Mouse (Mus musculus): ENCODE data around the gene Pglyrp1.

The Pglyrp1 gene

DNA sequence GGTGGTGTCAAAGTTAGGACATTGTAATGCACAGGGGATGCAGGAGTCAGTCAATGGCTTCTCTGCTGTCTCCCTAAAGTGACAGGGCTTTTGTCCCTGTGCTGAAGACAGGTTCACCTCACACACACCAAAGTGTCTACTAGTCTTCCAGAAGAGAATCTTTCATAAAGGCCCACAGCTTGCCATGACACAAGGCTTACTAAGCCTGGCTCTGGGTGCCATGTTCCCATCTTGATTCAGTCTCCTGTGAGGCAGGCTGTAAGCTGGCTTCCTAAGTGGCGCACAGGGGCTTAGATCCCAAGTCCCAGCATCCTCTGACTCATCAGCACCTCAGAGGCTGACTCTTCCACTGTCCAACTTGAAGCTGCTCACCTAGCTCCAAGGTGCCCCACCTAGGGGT is 15.8 kb downstream of the Pglyrp1 start:
- DNase-seq: no peak

DNA sequence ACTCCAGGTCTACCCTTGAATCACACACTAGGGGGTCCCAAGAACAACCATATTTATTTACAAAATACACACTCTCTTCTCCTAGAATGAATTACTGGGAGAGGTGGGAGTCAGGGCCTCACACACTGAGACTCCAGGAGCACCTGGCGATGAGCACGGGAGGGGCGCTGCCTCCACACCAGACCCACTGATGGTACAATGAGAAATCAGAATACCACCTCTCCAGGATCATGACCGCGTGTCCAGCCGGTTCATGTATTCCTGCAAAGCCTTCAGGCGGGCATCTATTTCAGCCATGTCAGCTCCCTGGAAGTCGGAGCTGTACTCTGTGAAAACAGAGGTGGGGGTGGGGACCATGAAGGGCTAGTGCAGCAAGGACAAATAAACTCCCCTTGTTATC is 19.7 kb downstream of the Pglyrp1 start:
- no peak for DNase-seq

- DNase-seq: peak; percentile 96 to 98
These were observed 20.9 kb downstream of the Pglyrp1 start for GRCm38 (mm10) chr7:18891872-18892599.

GRCm38 (mm10) chr7:18893009-18893408 is 21.9 kb downstream of the Pglyrp1 start:
- peak; percentile 26 to 44 for DNase-seq

- DNase-seq: peak; percentile 88 to 90
These were observed 22.7 kb downstream of the Pglyrp1 start for GRCm38 (mm10) chr7:18893651-18894430.

- DNase-seq: peak; percentile 77 to 82
These were observed 25.4 kb downstream of the Pglyrp1 start for GRCm38 (mm10) chr7:18896536-18896935.

- no peak for DNase-seq
These were observed 29.4 kb downstream of the Pglyrp1 start for GRCm38 (mm10) chr7:18900513-18900912.

- no peak for DNase-seq
These were observed 31.4 kb downstream of the Pglyrp1 start for GRCm38 (mm10) chr7:18902486-18902885.

- DNase-seq: no peak
These were observed 33.8 kb downstream of the Pglyrp1 start for GRCm38 (mm10) chr7:18904971-18905370.

GRCm38 (mm10) chr7:18909797-18910196 is 38.7 kb downstream of the Pglyrp1 start:
- DNase-seq: no peak

GRCm38 (mm10) chr7:18910241-18910831 is 39.2 kb downstream of the Pglyrp1 start, which contains the start of gene Ccdc61:
Gene Ccdc61 (minus strand): TSS chr7:18910415.
- DNase-seq: peak; percentile 98

DNA sequence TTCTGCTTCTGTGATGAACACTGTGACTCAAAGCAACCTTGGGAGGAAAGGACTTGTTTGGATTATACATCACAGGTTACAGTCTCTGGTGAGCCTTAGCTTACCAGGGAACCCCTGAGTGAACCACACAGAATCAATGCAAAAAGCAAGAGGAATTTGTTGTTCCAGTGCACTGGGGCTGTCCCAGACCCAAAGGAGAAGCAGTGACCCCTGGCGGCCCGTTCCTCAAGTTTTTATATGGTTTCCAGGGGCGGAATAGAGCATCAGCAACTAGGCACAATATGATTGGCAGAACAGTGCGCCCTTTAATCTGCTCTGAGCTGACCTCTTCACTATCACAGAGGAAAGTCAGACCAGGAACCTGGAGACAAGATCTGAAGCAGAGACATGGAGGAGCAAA is 45.1 kb downstream of the Pglyrp1 start:
- DNase-seq: peak; percentile 29 to 34

- peak; percentile 60 to 71 for DNase-seq
These were observed 46.8 kb downstream of the Pglyrp1 start for GRCm38 (mm10) chr7:18917931-18918330.

- peak; percentile 75 to 86 for DNase-seq
These were observed 49.9 kb downstream of the Pglyrp1 start for GRCm38 (mm10) chr7:18921069-18921468.

GRCm38 (mm10) chr7:18922807-18923206 is 51.7 kb downstream of the Pglyrp1 start:
- peak; percentile 81 to 82 for DNase-seq

DNA sequence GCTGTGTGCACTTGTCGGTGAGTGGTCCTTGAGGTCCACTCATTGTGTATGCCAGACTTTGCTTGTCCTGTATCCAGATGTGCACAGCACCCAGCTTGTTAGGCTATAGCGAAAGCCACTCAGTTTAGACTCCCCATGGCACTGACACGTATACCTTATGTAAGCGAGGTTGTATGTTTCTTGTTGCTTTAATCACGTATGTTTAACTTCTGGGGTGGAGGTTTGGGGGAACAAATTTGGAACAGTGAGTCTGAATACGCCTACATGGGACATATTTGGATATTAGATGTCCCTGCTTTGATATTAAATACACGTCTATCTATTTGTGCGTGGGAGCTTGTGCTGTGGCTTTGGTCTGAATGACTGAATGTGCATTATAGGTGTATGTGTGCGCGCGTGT is 52.1 kb downstream of the Pglyrp1 start:
- DNase-seq: no peak

DNA sequence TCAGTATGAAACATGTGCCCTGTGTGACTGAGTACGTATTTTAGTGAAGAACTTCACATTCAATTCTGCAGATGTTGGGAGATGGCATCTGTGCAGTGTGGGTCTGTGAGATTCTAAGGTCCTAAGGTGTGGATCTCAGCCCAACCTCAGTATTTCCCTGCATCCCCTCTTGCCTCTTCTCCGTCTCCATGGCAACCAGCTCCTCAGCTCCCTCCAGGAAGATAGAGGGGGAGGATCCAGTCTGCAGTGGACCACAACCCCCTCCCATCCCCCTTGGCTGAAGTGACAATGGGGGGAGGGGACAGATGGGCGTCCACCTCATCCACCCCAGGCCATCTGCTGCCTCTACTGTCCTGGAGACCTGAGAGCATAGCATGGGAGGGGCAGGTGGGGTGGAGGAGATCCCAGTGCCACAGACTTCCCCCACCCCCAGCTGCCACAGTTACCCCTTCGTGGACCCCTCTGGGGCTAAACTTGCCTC is 52.6 kb downstream of the Pglyrp1 start:
- DNase-seq: peak; percentile 91 to 95

- peak; percentile 75 to 77 for DNase-seq
These were observed 53.2 kb downstream of the Pglyrp1 start for GRCm38 (mm10) chr7:18924321-18924720.

- peak; percentile 99 for DNase-seq
These were observed 54.2 kb downstream of the Pglyrp1 start, which contains the start of gene Nova2 for GRCm38 (mm10) chr7:18925162-18925938. Gene Nova2 (plus strand): TSS chr7:18925888.

DNA sequence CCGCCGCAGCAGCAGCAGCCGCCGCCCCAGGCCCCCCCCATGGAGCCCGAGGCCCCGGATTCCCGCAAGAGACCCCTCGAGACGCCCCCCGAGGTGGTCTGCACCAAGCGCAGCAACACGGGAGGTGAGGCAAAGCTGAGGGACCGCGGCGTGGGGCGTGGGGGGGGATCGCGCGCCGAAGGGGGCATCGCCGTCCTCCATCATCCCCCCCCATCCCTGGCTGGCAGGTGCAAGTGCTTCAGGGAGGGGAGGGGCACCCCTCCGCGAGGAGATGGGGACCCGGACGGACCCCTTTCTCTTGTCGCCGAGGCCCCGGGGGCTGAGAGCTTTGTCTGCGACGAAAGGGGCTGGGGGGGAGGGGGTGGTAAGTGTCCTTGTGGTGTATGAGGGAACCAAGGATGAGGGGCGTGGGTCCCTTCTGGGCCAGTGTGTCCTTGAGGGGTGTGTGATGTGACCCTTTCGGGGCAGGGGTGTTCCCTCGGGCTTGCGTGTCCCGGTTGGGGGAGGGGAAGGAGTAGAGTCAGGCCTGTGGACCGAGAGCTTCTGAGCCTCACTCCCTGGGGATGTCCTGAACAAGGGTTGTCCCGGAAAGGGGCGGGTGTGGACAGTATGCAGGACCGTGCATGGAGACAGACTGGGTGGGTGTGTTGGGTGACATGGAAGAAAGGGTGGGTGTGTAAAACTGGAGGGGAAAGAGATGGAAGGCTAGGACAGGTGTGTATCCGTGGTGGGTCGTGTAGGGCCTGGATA is 55.1 kb downstream of the Pglyrp1 start:
- DNase-seq: peak; percentile 71 to 76

- DNase-seq: no peak
These were observed 55.8 kb downstream of the Pglyrp1 start for GRCm38 (mm10) chr7:18926911-18927310.

DNA sequence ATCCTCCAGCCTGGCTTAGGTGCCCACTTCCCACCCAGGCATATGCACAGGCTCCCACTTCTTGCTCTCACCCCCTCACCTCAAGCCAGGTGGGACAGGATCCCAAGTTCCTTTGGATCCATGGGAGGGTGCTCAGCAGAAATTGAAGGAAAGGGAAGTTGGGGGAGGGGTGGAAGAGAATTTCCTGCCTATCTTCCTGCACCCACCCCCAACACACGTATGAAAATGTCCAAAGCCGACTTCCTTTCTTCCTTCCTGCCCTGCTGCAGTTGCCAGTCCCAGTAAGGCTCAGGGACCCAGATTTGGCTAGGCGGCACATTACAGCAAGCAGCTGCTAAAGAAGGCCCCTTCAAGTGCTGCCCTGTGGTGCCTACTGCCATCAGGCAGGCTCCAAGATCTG is 56.6 kb downstream of the Pglyrp1 start:
- no peak for DNase-seq

All from cerebellum, postnatal 10 days (tissue).